Mouse (Mus musculus) cerebellum, postnatal 14 days (tissue): ENCODE measurements around the gene Cds1.

ENCODE experiments used
- DNase-seq, 2 experiments: peaks; one replicate each; pipeline ENCODE4 v3.0.0; 2021; ENCODE audit warnings: mixed read lengths in 2 of 2

Cds1 gene

GRCm38 (mm10) chr5:101779376-101779863, 14.5 kb downstream of the Cds1 start:
- DNase-seq: no peak

GRCm38 (mm10) chr5:101780918-101781317, 16.0 kb downstream of the Cds1 start:
- no peak for DNase-seq

- DNase-seq: no peak
Measured at GRCm38 (mm10) chr5:101784328-101784727, 19.4 kb downstream of the Cds1 start.

DNA sequence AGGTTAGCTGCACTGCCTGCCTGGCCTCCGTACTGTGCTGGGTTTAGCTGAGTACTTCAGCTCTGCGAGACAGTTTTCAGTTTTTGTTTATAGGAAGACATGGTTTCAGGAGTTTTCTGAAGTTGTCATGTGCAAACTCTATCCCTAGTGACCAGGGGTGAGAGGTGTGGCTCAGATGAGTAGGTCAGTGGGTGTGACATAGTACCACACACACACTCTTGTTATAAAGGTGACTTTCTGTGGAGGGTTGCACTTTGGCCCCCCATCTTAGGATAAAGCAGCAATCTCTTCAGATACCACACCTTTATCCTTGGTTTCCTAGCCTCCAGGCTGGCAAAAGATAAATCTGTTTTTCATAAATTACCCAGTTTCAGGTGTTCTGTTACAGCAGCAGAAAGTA, 19.9 kb downstream of the Cds1 start:
- DNase-seq: no peak

- DNase-seq: no peak
Measured at GRCm38 (mm10) chr5:101785921-101786614, 21.1 kb downstream of the Cds1 start.

DNA sequence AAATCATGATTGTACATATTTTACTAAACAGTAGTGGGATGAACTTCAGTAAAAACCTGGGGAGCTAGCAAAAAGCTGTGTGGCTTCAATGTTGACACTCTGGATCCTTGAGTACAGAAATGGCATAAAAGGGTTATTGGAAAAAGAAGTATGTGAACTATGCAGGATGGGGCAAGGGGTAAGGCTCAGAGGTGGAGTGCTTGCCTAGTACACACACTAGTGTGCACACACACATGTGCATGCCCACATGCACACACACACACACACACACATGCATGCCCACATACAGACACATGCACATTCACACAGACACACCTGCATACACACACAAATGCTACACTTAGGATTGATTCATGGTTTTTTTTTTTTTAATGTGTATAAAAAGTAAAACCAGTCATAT, 24.8 kb downstream of the Cds1 start:
- no peak for DNase-seq

DNA sequence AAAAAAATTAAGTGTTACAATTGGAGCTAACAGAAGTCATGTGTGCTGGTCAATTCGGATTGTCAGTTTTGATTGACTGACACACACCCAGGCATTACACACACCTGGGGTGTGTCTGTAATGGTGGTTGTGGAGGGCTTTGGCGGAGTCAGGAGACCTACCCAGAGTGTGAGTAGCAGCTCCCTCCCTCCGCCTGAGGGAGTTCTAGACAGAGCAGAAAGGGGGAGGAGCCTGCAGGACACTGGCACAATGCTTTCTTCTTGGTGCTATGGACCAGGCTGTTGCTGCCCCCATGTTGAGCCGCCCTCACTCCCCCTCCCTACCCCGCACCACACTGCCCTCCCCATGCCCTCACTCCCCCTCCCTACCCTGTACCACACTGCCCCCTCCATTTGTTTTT, 25.6 kb downstream of the Cds1 start:
- DNase-seq: no peak

DNA sequence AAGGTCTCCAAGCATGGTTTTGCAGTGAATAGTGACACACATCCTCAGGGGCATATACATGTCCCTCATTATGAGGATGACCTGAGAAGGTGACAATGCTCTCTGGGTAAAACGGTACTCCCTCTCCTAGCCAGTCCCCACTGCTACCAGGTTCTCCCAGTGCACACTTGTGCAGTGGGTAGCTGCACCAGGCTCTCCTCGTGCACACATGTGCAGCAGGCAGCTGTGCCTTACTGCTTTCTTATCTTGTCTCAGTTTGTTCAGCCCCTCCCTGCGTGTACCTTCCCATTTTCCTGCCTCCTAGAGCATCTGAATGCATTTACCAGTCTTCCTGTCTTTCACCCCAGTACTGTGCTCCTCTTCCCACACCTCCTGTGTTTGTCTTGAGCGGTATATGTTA, 27.7 kb downstream of the Cds1 start:
- DNase-seq: no peak

- no peak for DNase-seq
Measured at GRCm38 (mm10) chr5:101801891-101802290, 37.0 kb downstream of the Cds1 start.

- DNase-seq: no peak
Measured at GRCm38 (mm10) chr5:101802358-101803022, 37.6 kb downstream of the Cds1 start.

DNA sequence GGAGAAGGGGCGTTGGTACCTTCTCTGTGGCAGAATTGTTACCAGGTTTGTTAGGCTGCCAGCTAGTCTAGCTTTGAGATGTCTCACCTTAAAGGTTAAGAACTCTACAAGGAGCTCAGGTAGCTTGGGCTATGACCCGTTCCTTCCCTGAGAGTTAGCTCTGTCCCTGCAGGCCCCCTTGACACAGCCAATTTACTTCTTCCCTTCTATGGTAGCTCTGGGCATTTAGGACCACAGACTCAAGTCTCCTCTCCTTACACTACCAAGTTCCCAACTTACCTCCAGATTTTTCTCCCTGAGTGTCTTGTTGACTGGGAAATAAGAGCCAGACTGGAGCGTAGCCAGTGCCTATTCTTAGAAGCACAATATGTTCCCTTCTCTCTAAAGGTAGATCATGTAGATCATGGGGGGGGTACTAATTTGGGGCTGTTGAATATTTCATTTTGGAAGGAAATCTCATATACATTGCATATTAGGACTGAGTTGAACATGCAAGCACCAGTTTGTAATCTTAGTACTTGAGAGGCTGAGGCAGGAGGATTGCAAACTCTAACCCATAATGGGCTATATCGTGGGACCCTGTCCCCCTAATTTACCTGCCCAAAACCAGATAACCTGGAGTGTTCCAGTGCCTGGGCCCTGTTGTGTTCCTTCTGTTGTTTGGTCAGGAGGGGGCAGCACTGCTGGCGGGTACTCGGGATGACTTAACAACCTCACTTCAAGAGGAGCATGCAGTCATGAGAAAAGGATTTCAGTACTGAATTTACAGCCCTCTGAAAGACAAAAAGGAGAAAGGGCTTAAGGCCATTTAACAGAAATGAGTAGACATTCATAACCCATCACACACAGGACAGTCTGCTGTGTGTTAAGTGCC, 46.6 kb downstream of the Cds1 start:
- peak; percentile 50 to 71 for DNase-seq

GRCm38 (mm10) chr5:101816822-101817221, 51.9 kb downstream of the Cds1 start:
- DNase-seq: no peak

DNA sequence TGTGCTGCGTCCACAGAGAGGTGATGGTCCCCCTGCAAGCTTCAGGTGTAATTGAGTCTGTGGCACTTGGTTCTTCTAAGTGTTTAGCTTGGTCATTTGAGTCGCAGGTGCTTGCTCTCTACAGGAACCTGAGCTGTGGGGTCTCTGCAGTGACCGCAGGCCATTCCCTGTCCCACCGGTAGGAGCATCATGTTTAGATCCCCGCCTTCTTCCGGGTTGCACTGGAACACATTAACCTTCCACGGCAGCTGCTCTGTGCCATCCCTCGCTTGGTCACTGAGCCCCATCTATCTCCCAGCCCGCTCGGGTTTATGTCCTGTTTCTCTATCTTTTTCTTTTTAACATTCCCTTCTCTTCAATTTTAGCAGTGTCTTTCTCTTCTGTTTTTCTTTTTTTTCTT, 54.3 kb downstream of the Cds1 start:
- no peak for DNase-seq

DNA sequence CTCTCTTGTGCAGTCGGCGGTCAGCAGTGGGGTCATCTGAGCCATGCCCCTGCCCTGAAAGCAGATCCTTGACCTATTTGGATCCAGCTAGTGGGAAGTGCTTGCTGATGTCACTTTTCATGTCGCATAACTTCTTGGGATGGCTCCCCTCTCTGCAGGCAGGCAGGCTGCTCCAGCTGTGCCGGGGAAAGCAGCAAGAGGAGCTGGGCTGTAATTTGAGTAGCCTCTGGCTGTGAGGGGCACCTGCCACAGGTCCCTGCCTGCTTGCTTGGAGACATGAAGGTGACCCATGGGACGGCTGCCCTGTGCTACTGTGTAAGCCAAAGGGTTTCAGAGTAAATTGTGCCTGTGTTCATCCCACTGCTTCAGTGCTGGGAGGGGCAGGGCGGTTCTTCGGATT, 54.9 kb downstream of the Cds1 start:
- DNase-seq: no peak

GRCm38 (mm10) chr5:101821052-101821451, 56.1 kb downstream of the Cds1 start:
- DNase-seq: no peak

DNA sequence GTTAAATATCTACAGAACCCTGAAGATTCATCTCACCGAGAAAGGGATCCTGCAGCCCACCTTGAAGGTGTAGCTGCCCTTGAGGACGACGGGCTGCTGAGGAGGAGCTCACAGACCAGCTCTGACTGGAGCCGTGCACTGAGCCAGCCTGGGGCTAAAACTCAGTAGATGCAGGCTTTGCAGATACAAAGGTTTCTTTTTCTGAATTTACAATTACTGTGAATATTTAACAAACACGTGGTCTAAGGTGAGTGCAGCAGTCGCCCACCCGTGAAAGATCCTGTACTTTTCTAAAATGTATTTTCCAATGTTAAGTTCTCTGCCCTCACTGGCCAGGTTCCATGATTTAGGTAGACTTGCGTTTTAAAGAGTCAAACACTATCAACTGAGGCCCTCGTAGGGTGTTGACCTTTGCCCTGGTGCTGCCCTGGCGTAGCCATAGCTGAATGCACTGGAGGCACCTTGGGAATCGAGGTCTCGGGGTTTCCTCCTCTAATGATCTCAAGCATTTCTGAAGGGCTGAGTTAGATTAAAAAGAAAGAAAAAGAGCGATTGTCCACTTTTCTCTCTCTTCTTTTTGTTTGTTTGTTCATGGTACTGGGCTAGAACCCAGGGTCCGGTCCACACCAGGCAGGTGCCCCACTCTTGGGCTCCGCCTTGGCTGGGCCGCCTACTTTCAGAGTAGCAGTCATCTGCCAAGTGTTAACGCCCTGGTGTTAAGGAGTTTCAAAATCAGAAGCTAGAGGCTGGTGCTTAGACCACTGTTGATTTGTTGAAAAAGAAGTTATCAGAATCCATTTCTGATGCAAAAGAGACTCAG, 56.8 kb downstream of the Cds1 start:
- no peak for DNase-seq

DNA sequence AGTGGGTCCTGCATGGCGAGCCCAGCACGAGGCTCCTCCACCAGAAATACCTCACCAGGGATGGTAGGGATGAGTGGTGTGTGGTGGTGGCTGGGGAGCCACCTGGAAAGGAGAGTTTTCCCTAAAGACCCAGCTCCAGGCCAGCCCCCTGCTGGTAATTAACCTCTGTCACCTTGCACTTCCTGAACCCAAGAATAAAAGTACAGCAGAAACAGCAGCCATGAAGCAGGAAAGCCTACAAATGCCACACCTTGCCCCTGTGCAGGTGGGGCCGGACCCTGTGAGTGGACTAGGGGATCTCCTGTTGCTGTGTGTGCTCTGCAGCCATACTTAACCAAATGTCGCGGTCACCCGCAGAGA, 57.4 kb downstream of the Cds1 start:
- DNase-seq: no peak

DNA sequence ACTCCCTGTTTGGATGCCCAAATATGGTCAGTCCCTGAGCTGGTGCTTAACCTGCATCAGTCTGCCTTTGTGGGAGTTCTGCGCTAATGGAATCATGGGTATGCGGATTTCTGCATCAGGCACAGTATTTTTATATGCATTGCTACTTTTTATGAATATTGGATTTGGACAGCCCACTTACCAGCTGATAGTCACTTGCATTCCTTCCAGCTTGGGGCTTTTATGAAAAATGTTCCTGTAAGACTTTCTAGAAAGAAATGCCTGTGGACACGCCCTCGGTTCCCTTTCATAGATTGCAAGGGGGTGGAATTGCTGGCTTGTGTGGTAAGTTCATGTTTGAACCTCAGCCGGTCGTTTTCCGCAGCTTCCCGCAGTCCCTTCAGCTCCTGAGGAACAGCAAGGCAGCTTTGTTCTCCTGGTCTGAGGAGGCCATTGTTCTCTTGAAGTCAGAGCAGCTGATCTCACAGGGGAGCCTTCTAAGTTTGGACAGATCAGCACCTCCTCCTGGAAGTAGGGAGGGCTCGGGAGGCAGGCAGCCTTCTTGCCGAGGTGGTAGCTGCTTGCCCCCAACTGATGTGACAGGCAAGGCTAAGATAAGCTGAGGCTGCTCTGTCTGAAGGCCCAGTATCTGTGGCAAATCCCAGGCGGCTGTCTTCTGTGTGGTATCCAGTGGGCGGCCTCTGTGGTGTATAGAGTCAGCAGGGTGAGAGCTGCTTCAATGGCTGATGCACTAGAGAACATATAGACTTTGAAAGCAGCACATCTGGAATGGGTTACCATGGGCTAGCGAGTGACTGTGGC, 60.4 kb downstream of the Cds1 start:
- DNase-seq: no peak

GRCm38 (mm10) chr5:101826531-101826970, 61.6 kb downstream of the Cds1 start:
- DNase-seq: peak; percentile 67 to 71

DNA sequence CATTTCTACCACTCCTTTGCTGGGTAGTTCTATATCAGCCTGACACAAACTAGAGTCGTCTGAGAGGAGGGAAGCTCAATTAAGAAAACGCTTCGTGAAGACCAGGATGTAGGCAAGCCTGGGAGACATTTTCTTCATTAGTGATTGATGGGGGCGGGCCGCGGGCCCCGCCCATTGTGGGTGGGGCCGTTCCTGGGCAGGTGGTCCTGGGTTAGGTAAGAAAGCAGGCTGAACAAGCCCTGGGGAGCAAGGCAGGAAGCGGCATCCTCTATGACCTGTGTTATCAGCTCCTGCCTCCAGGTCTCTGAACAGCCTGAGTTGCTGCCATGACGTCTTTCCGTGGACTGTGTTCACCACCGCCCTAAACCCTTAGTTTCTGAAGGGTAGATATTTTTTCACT, 62.5 kb downstream of the Cds1 start:
- no peak for DNase-seq

GRCm38 (mm10) chr5:101828932-101829331, 64.0 kb downstream of the Cds1 start:
- peak in 1 of 2 experiments; percentile 37 for DNase-seq

- DNase-seq: no peak
Measured at GRCm38 (mm10) chr5:101830180-101830579, 65.2 kb downstream of the Cds1 start.
